Mouse (Mus musculus) olfactory bulb, adult 2 months (tissue): Measurements from ENCODE around the gene Ffar3.

Experiments
- CTCF ChIP-seq: fragments of 200-500 bp; IDR thresholded peaks from 2 replicates; pipeline ENCODE4 v1.5.1; 2012; ENCODE audit warnings: low read depth, mild to moderate bottlenecking, low read length, moderate library complexity; ENCODE audit not compliant: insufficient read depth
- POLR2A ChIP-seq: fragments of 200-500 bp; IDR thresholded peaks from 2 replicates; pipeline ENCODE4 v1.6.1; 2012; ENCODE audit warnings: mild to moderate bottlenecking, low read depth, low read length, moderate library complexity; ENCODE audit not compliant: insufficient read depth

DNA sequence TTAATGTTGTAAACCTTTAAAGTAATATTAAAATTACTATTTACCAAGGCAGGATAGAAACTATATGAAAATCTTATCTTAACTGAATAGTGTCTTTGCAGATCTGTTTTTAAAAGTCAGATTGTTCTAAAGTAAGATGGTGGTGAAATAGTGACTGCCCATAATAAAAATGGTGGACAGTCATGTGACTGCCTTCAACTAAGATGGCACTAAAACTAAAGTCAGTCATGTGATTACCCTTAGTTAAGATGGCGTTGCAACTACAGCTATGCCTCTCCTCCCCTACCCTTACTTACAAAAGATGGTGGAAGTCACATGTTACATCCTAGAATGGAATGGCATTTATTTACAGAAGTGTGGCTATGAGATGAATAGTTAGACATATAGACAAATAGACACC, 4.6 kb downstream of the Ffar3 start:
- TF ChIP-seq POLR2A: no peak
- no peak for TF ChIP-seq CTCF
